Mouse (Mus musculus): Measurements from ENCODE around the gene Cmah.

DNA sequence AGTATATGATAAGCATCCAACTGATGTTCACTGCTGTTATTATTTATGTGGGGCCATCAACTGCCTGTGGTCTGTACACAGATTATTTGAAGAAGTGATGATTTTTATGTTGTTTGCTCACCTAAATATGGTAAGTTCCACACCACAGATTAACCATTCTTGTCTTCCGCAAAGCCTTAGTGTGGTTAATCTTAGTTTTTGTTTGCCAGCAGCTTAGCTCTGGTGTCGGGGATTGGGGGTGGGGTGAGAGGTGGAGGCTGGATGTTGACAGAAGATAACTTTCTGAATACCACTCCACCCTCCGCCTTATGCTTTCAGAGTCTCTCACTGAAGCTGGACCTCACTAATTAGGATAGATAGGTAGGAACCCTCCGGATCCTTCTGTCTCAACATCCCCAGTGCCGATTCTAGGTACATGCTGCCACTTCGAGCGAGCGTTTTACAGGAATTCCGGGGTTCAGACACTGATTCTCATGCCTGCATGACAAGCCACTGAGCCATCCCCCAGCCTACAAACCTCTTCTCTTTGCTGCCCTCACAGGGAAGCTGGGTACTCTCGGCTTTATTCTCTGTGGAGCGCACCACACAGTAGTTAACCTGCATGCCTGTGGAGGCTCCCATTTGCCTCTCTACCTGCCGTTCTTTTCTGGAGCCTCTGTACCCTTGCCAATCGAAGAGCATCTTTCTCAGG is 92.5 kb downstream of the Cmah start:
- no peak for TF ChIP-seq CTCF (conservative IDR thresholded peaks at IDR 0.05; ENCODE audit: low read length)
- TF ChIP-seq NANOG (IDR thresholded peaks at IDR 0.05; ENCODE audit: borderline replicate concordance, low read length), result no peak
- no peak for TF ChIP-seq POU5F1 (IDR thresholded peaks at IDR 0.05; ENCODE audit: borderline replicate concordance, low read length)

All from E14TG2a.4 (cell line).